Mouse (Mus musculus): ENCODE measurements around the gene Pttg1ip.
A peak's percentile ranks its signal among the peaks of the same experiment; 100 is the strongest.

Pttg1ip gene

DNA sequence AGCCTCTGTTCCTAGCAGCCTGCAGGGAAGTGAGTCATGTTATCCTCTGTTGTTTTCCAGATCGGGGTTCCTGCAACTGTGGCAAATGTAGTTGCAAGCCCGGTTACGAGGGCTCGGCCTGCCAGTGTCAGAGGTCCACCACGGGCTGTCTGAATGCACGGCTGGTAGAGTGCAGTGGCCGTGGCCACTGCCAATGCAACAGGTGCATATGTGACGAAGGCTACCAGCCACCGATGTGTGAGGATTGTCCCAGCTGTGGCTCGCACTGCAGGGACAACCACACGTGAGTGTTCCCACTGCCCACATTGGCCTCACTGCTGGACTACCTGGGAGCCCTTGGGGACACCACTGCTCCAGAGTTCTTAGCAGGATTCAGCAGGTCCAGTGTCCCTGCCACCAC lies 21.4 kb upstream of the Pttg1ip start:
- 0 out of 2 replicates have a peak, but pooled peaks cover 4% of the 10 kb centered on the region for H3K4me1 ChIP-seq (replicated peaks; ENCODE audit: low read depth, low read length)
- no peak overlapping the region for H3K4me3 ChIP-seq (replicated peaks; ENCODE audit: low read length)
- H3K27me3 ChIP-seq (ENCODE audit: insufficient read depth, low read length): no peaks in the 10 kb centered on the region
- TF ChIP-seq POU5F1 (IDR thresholded peaks at IDR 0.05; ENCODE audit: borderline replicate concordance, low read length) (no peak), CTCF (conservative IDR thresholded peaks at IDR 0.05; ENCODE audit: low read length) (no peak), NANOG (IDR thresholded peaks at IDR 0.05; ENCODE audit: borderline replicate concordance, low read length) (no peak)
- no peaks in the 10 kb centered on the region for H3K36me3 ChIP-seq (ENCODE audit: insufficient read depth, low read length)
- H3K9me3 ChIP-seq (ENCODE audit: low read length): no peaks in the 10 kb centered on the region

- no peak overlapping the region for H3K4me3 ChIP-seq (replicated peaks; ENCODE audit: low read length)
- no peaks in the 10 kb centered on the region for H3K27me3 ChIP-seq (ENCODE audit: insufficient read depth, low read length)
- 0 out of 2 replicates have a peak, but pooled peaks cover 4% of the 10 kb centered on the region for H3K4me1 ChIP-seq (replicated peaks; ENCODE audit: low read depth, low read length)
- no peaks in the 10 kb centered on the region for H3K36me3 ChIP-seq (ENCODE audit: insufficient read depth, low read length)
- no peaks in the 10 kb centered on the region for H3K9me3 ChIP-seq (ENCODE audit: low read length)
- no peak for TF ChIP-seq NANOG (IDR thresholded peaks at IDR 0.05; ENCODE audit: borderline replicate concordance, low read length)
- no peak for TF ChIP-seq CTCF (conservative IDR thresholded peaks at IDR 0.05; ENCODE audit: low read length)
- TF ChIP-seq POU5F1 (IDR thresholded peaks at IDR 0.05; ENCODE audit: borderline replicate concordance, low read length): no peak
Measured at GRCm38 (mm10) chr10:77560830-77561229, 20.7 kb upstream of the Pttg1ip start.

DNA sequence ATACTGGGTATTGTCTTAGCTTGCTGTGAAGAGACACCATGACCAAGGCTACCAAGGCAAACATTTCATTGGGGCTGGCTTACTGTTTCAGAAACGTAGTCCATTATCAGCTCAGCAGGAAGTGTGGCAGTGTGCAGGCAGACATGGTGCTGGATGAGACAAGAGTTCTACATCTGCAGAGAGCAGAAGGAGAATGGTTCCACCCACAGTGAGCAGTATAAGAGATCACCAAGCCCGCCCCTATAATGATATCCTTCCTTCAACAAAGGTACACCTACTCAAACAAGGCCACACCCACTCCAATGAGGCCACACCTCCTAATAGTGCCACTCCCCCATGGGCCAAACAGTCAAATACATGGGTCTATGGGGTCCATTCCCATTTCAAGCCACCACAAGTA lies 20.0 kb upstream of the Pttg1ip start:
- TF ChIP-seq NANOG (IDR thresholded peaks at IDR 0.05; ENCODE audit: borderline replicate concordance, low read length) (no peak), POU5F1 (IDR thresholded peaks at IDR 0.05; ENCODE audit: borderline replicate concordance, low read length) (no peak), CTCF (conservative IDR thresholded peaks at IDR 0.05; ENCODE audit: low read length) (no peak)
- no peaks in the 10 kb centered on the region for H3K9me3 ChIP-seq (ENCODE audit: low read length)

GRCm38 (mm10) chr10:77565005-77565404 lies 16.5 kb upstream of the Pttg1ip start:
- H3K4me3 ChIP-seq (replicated peaks; ENCODE audit: low read length): no peak overlapping the region
- H3K36me3 ChIP-seq (ENCODE audit: insufficient read depth, low read length): no peaks in the 10 kb centered on the region
- 0 out of 2 replicates have a peak, but pooled peaks cover 2% of the 10 kb centered on the region for H3K9me3 ChIP-seq (ENCODE audit: low read length)
- peaks cover 22% of the 10 kb centered on the region for H3K4me1 ChIP-seq (replicated peaks; ENCODE audit: low read depth, low read length)
- TF ChIP-seq POU5F1 (IDR thresholded peaks at IDR 0.05; ENCODE audit: borderline replicate concordance, low read length) (no peak), CTCF (conservative IDR thresholded peaks at IDR 0.05; ENCODE audit: low read length) (no peak), NANOG (IDR thresholded peaks at IDR 0.05; ENCODE audit: borderline replicate concordance, low read length) (no peak)
- H3K27me3 ChIP-seq (ENCODE audit: insufficient read depth, low read length): no peaks in the 10 kb centered on the region

More for the DNA sequence above, 20.0 kb upstream of the Pttg1ip start:
- H3K36me3 ChIP-seq (ENCODE audit: insufficient read depth, low read length): no peaks in the 10 kb centered on the region
- H3K27me3 ChIP-seq (ENCODE audit: insufficient read depth, low read length): no peaks in the 10 kb centered on the region
- H3K4me1 ChIP-seq (replicated peaks; ENCODE audit: low read depth, low read length): no peaks in the 10 kb centered on the region
- H3K4me3 ChIP-seq (replicated peaks; ENCODE audit: low read length): no peak overlapping the region

DNA sequence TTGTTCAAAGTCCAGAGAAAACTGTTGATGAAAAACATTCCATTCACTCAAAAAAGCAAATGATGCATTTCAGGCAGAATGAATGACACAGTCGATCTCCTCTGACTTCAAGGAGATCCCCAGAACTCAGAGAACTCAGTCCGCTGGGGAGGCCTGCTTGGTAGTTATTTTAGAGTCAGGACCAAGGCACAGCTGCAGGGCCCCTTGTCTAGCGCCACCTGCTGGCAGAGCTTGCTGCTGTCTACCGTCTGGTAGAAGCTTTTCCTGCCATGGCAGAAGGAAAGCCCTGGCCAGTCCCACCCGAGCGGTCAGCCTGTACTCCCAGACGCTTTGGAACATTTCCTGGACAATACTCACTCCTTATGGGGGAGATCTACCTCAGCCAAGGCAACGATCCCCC lies 14.9 kb upstream of the Pttg1ip start:
- 0 out of 2 replicates have a peak, but pooled peaks cover 2% of the 10 kb centered on the region for H3K9me3 ChIP-seq (ENCODE audit: low read length)
- H3K36me3 ChIP-seq (ENCODE audit: insufficient read depth, low read length): no peaks in the 10 kb centered on the region
- no peaks in the 10 kb centered on the region for H3K27me3 ChIP-seq (ENCODE audit: insufficient read depth, low read length)
- H3K4me1 ChIP-seq (replicated peaks; ENCODE audit: low read depth, low read length): peaks cover 33% of the 10 kb centered on the region
- TF ChIP-seq POU5F1 (IDR thresholded peaks at IDR 0.05; ENCODE audit: borderline replicate concordance, low read length) (no peak), NANOG (IDR thresholded peaks at IDR 0.05; ENCODE audit: borderline replicate concordance, low read length) (no peak), CTCF (conservative IDR thresholded peaks at IDR 0.05; ENCODE audit: low read length) (peak; percentile 95)
- H3K4me3 ChIP-seq (replicated peaks; ENCODE audit: low read length): no peak overlapping the region

DNA sequence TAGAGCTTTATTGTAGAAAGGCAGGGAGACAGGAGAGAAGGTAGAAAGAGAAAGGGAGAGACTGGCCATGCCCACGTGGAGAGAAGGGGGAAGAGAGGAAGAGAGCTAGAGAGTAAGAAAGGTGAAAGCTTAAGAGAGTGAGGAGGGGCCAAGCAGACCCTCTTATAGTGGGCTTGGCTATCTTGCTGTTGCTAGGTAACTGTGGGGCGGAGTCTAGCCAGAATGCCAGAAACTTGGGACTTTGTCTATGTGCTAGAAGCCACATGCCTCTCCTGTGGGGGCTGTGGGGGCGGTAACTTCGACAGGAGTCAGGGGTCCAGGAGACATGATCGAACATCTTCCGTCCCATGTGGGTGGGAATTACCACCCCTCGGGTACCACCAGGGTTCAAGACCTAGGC lies 12.0 kb upstream of the Pttg1ip start:
- TF ChIP-seq POU5F1 (IDR thresholded peaks at IDR 0.05; ENCODE audit: borderline replicate concordance, low read length) (no peak), CTCF (conservative IDR thresholded peaks at IDR 0.05; ENCODE audit: low read length) (no peak), NANOG (IDR thresholded peaks at IDR 0.05; ENCODE audit: borderline replicate concordance, low read length) (no peak)
- Histone ChIP-seq H3K27me3 (ENCODE audit: insufficient read depth, low read length) (no peaks in the 10 kb centered on the region), H3K9me3 (ENCODE audit: low read length) (0 out of 2 replicates have a peak, but pooled peaks cover 2% of the 10 kb centered on the region), H3K36me3 (ENCODE audit: insufficient read depth, low read length) (no peaks in the 10 kb centered on the region), H3K4me1 (replicated peaks; ENCODE audit: low read depth, low read length) (peaks cover 60% of the 10 kb centered on the region), H3K4me3 (replicated peaks; ENCODE audit: low read length) (peak overlapping the region; percentile 23; the same call in 1 of the 2 replicates)

DNA sequence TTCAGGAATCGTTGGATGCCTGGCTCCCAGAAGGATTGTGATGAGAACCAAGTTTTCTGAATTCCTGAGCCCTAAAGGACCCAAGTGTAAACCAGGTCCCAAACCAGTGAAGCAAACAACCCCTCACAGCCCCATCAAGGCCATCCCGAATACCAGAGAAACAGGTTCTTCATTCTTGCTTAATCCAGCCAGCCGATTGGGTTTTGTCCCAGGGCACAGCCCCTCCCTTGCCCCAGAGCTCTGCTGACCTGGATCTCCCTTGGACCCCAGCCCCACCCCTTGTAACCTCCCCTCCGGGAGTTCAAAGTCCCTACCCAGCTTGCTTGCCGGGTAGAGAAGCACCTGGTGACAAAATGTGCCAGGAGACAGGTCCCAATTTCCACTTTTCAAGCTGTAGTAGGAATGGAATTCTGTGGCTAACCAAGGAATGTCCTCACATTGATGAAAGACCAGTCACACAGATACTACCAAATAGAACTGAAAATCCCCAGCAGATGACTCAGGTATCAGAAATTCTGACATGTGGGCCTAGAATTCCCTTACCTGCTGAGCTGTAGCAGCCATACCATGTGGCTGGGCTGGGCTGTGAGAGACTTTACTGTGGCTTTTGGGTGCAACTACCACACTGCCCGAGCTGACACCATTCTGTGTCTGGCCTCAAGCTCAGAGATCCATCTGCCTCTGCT lies 11.4 kb upstream of the Pttg1ip start:
- Histone ChIP-seq H3K27me3 (ENCODE audit: insufficient read depth, low read length) (no peaks in the 10 kb centered on the region), H3K36me3 (ENCODE audit: insufficient read depth, low read length) (no peaks in the 10 kb centered on the region), H3K9me3 (ENCODE audit: low read length) (0 out of 2 replicates have a peak, but pooled peaks cover 2% of the 10 kb centered on the region), H3K4me3 (replicated peaks; ENCODE audit: low read length) (no peak overlapping the region), H3K4me1 (replicated peaks; ENCODE audit: low read depth, low read length) (peaks cover 65% of the 10 kb centered on the region)
- no peak for TF ChIP-seq CTCF (conservative IDR thresholded peaks at IDR 0.05; ENCODE audit: low read length)
- TF ChIP-seq POU5F1 (IDR thresholded peaks at IDR 0.05; ENCODE audit: borderline replicate concordance, low read length): no peak
- TF ChIP-seq NANOG (IDR thresholded peaks at IDR 0.05; ENCODE audit: borderline replicate concordance, low read length): no peak

DNA sequence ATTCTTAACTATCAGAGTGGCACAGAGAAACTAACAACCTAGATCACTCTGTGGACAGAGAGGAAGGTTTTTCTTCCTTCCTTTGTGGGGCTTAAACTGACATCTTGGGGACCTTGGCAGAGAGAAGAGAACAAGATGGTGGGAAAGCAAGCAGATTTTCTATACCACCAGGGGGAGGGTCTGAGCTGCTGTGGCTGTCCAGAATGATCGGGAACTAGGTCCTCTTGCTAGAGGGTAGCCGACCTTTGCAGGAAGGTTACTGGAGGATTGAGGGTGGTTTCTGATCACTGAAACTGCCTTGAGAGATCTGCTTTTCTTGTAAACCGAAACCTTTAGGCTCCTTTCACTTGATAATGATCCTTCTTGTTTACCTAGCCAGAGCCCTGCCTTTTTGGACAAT lies 9.3 kb upstream of the Pttg1ip start:
- TF ChIP-seq POU5F1 (IDR thresholded peaks at IDR 0.05; ENCODE audit: borderline replicate concordance, low read length) (no peak), NANOG (IDR thresholded peaks at IDR 0.05; ENCODE audit: borderline replicate concordance, low read length) (no peak), CTCF (conservative IDR thresholded peaks at IDR 0.05; ENCODE audit: low read length) (peak; percentile 58)
- H3K27me3 ChIP-seq (ENCODE audit: insufficient read depth, low read length): no peaks in the 10 kb centered on the region
- H3K4me3 ChIP-seq (replicated peaks; ENCODE audit: low read length): peak overlapping the region; percentile 43
- peaks cover 65% of the 10 kb centered on the region for H3K4me1 ChIP-seq (replicated peaks; ENCODE audit: low read depth, low read length)
- H3K9me3 ChIP-seq (ENCODE audit: low read length): 0 out of 2 replicates have a peak, but pooled peaks cover 2% of the 10 kb centered on the region
- H3K36me3 ChIP-seq (ENCODE audit: insufficient read depth, low read length): no peaks in the 10 kb centered on the region

Data from E14TG2a.4 (cell line).